Mouse (Mus musculus) stomach, postnatal 0 days (tissue): ENCODE data around the gene Tspan18. TPM values are rescaled to one million over a fixed set of nuclear protein-coding genes. Genes with fewer than 3 reads are reported as not detected.

Experiments used
- ATAC-seq: fragments of 200-750 bp; cut with Nextera tagmentation; 2 replicates; pipeline ENCODE4 v1.8.0; 2017; ENCODE audit not compliant: low FRiP score, low TSS enrichment
- DNase-seq: peaks from one replicate; pipeline ENCODE4 v3.0.0-alpha.2; 2016; ENCODE audit warnings: low spot score
- H3K27ac ChIP-seq: fragments of 300-500 bp; sonication (generic); replicated peaks from 2 replicates; pipeline ENCODE4 v1.5.1; 2014; ENCODE audit warnings: mild to moderate bottlenecking, control low read depth
- H3K27me3 ChIP-seq: fragments of 300-500 bp; sonication (generic); 2 replicates; pipeline ENCODE4 v1.6.1; 2014; ENCODE audit warnings: low read length; ENCODE audit not compliant: control insufficient read depth, insufficient read depth
- H3K36me3 ChIP-seq: fragments of 300-500 bp; sonication (generic); 2 replicates; pipeline ENCODE4 v1.6.1; 2014; ENCODE audit warnings: low read length, mixed read lengths; ENCODE audit not compliant: control insufficient read depth, insufficient read depth
- H3K4me1 ChIP-seq: fragments of 300-500 bp; sonication (generic); replicated peaks from 2 replicates; pipeline ENCODE4 v1.6.1; 2014; ENCODE audit warnings: antibody characterized with exemption; ENCODE audit not compliant: control insufficient read depth, insufficient read depth
- H3K4me2 ChIP-seq: fragments of 300-500 bp; sonication (generic); replicated peaks from 2 replicates; pipeline ENCODE4 v1.6.1; 2014; ENCODE audit warnings: low read depth, mild to moderate bottlenecking, control low read depth, moderate library complexity
- H3K4me3 ChIP-seq: fragments of 300-500 bp; sonication (generic); 2 replicates; pipeline ENCODE4 v1.5.1; 2014; ENCODE audit warnings: low read depth, low read length, control low read depth
- H3K9ac ChIP-seq: fragments of 300-500 bp; sonication (generic); 2 replicates; pipeline ENCODE4 v1.6.1; 2014; ENCODE audit warnings: mild to moderate bottlenecking, low read length, control low read depth, mixed read lengths
- H3K9me3 ChIP-seq: fragments of 300-500 bp; sonication (generic); 2 replicates; pipeline ENCODE4 v1.6.1; 2016; ENCODE audit warnings: low read length; ENCODE audit not compliant: control insufficient read depth
- CTCF ChIP-seq: IDR thresholded peaks from 2 replicates; pipeline ENCODE4 v1.5.1; 2016; ENCODE audit warnings: antibody characterized with exemption, low read depth, mild to moderate bottlenecking, moderate library complexity
- EP300 ChIP-seq: optimal IDR thresholded peaks from 2 replicates; pipeline ENCODE3; 2016; ENCODE audit warnings: antibody characterized with exemption
- WGBS: fragments of 180-500 bp; shearing (Covaris S2); extraction: QIAGEN DNeasy Blood & Tissue Kit; methylation state at CpG from one replicate; pipeline ENCODE4 v1.1.7; 2014; 5-methylcytosine and 5-hydroxymethylcytosine counted together
- polyA plus RNA-seq: library from polyadenylated mRNA; unstranded; fragments of >200 nt; fragmentation: Nextera tagmentation; extraction: Ambion mirVana; gene quantifications from 2 replicates; pipeline ENCODE4 v1.2.1, GENCODE M21; 2015

The Tspan18 gene
- polyA plus RNA-seq, 1 experiment from 2014 or later = 8.7 TPM

DNA sequence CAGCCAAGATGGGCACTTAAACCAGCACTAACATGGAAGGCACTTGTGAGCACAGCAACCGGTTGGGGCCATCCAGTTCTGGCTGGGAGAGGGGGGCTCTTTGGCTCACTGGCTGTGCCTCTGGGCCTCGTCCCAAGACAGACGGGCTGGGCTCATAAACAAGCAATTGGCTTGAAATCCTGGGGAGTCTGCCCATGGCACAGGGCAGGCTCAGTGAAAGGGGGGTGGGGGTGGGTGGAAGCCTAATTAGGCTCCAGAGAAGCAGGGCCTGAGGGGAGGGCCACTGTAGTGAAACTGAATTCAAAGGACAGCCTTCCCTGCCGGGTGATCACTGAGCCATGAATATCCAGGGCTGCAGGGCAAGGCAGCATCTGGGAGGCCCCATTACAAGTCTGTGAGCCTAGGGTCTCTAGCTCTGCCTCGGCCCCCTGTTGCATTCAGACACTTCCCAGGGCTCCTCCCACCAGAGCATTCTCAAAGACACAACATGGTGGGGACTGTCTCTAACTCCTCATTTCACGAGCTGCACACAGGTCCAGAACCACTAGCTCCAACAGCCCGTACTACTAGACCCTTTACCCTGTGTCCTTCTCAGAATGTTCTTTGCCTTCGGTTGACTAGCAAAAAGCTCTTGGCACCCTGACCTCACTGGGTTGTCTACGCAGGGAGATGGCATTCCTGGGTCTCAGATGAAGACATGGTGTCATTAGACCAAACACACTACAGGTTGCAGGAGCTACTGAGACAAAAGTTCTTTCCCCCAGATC, 106.4 kb downstream of the Tspan18 start:
- Histone ChIP-seq H3K4me2 (no peak overlapping the region), H3K27me3 (no peaks in the 10 kb centered on the region), H3K9me3 (no peaks in the 10 kb centered on the region), H3K27ac (peak overlapping the region; percentile 53), H3K4me1 (no peaks in the 10 kb centered on the region), H3K4me3 (no peak overlapping the region), H3K36me3 (no peaks in the 10 kb centered on the region), H3K9ac (no peak overlapping the region)
- WGBS = 58% methylated on average over 9 of the region's 9 CpGs
- DNase-seq = peak; percentile 22
- ATAC-seq = peak; percentile 56; the same call in 1 of the 2 replicates
- no peak for TF ChIP-seq EP300
- no peak for TF ChIP-seq CTCF

DNA sequence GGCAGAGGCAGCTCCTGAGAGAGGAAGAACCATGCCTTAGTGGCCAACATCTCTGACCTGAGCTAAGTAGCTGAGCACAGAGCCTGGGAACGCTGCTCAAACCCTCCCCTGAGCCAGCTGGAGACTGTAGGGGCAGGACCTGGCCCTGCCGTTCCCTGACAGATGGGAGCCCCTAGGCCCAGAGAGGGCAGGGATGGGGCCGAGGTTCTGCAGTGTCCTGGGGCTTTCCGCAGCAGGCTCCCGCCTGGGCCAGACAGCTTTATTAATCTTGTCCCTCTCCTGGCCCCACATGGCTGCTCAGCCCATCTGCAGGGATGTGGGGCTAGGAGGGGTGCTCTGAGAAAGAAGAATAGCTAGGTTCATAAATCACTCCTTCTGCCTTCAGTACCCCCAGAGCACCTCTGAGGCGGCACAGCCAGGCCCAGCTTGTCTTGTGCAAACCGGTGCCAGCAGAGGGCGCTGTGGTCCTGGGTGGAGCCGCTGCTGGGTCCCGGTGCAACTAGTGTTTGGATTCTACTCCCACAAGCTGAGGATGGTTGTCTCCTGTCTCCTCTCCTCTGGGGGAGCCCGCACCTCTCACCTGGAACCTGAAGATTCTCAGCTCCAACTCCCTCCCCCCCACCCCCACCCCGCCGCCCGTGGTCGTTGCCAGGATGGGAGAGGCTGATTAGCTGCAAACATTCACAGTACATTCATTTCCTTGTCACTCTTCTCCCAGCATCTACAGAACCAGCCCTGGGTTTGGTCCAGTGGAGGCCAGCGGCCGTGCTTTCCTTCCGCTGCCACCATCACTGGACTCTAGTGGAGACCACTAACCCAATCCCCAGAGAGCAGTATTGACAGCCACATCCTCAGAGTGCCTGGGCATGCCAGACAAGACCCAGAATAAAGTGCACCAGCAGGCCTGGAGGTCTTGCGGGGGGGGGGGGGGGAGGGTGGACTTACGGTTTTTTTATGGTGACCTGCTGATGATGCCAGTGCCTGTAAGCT, 107.4 kb downstream of the Tspan18 start:
- no peaks in the 10 kb centered on the region for H3K9me3 ChIP-seq
- no peaks in the 10 kb centered on the region for H3K27me3 ChIP-seq
- ATAC-seq (peak; percentile 80), DNase-seq (peak; percentile 87)
- H3K4me1 ChIP-seq = no peaks in the 10 kb centered on the region
- H3K9ac ChIP-seq = no peak overlapping the region
- 17% methylated on average over 17 of the region's 20 CpGs for WGBS
- peak; percentile 88 for TF ChIP-seq CTCF
- TF ChIP-seq EP300 = no peak
- no peaks in the 10 kb centered on the region for H3K36me3 ChIP-seq
- H3K27ac ChIP-seq = peak overlapping the region; percentile 53
- H3K4me2 ChIP-seq = no peak overlapping the region
- no peak overlapping the region for H3K4me3 ChIP-seq

DNA sequence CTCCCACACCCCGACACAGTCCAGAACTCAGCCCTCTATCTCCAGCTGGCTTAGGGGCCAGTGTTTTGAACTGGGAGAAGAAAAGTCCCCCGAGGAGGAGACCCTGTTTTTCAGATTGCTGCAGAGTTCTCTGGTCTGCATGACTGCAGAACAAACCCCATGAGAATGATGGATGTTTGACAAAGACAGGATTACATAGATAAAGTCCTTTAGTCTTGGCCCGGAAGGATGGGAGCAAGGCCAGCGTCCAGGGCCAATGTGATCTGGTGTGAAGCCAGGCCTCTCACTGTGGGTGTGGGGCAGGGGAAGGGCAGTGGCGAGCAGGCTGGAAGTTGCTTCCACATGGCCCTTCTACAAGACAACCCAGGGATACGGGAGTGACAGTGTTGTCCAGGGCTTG, 110.8 kb downstream of the Tspan18 start:
- H3K4me3 ChIP-seq = no peak overlapping the region
- H3K9me3 ChIP-seq = no peaks in the 10 kb centered on the region
- DNase-seq = no peak
- H3K27ac ChIP-seq = no peak overlapping the region
- no peaks in the 10 kb centered on the region for H3K4me1 ChIP-seq
- no peaks in the 10 kb centered on the region for H3K27me3 ChIP-seq
- TF ChIP-seq EP300 = no peak
- no peak for TF ChIP-seq CTCF
- ATAC-seq = no peak
- no peak overlapping the region for H3K9ac ChIP-seq
- H3K4me2 ChIP-seq = no peak overlapping the region
- 23% methylated on average over 6 of the region's 6 CpGs for WGBS
- H3K36me3 ChIP-seq = no peaks in the 10 kb centered on the region

DNA sequence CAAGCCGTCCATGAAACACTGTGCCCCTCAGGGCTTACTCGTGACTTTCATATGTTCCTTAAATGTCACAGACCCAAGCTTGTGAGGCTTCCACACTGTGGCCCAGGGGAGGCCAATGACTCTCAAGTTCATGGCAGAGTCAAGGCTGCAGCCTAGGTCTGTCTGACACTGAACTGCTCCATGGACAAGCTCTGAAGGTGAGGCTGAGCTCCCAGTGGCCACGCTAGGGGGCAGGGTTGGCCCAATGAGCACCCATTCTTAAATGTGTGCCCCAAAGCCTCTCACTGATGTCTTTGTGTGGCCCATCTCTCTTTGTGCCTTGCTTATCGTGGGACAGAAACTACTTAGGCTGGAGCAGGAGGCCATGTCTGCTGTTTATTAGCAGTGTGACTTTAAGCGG, 113.9 kb downstream of the Tspan18 start:
- no peaks in the 10 kb centered on the region for H3K27me3 ChIP-seq
- H3K9me3 ChIP-seq = no peaks in the 10 kb centered on the region
- H3K36me3 ChIP-seq = no peaks in the 10 kb centered on the region
- DNase-seq = no peak
- ATAC-seq = no peak
- H3K4me2 ChIP-seq = no peak overlapping the region
- WGBS = 67% methylated on average over 5 of the region's 5 CpGs
- H3K27ac ChIP-seq = no peak overlapping the region
- H3K9ac ChIP-seq = no peak overlapping the region
- TF ChIP-seq EP300 (no peak), CTCF (peak; percentile 47)
- no peak overlapping the region for H3K4me3 ChIP-seq
- H3K4me1 ChIP-seq = no peaks in the 10 kb centered on the region

DNA sequence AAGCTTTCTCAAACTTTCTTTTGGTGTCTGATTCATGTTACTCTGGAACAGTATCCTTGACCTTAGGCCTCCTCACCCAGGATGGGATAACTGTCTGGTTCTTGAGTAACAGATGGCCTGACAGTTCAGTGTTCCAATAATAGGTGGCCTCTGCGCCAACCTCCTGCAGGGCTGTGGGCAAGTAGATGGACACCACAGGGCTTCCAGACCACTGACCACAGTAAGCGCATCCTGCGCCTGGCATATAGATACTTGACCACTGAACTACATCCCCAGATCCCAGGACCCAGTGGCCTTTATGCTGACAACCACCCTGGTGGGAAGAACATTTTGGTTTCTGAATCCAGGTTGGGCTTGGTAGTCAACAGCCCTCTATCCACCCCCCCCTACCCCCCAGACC, 114.7 kb downstream of the Tspan18 start:
- no peak overlapping the region for H3K9ac ChIP-seq
- 99% methylated on average over 3 of the region's 3 CpGs for WGBS
- no peaks in the 10 kb centered on the region for H3K27me3 ChIP-seq
- no peak for DNase-seq
- no peak overlapping the region for H3K4me3 ChIP-seq
- H3K36me3 ChIP-seq = no peaks in the 10 kb centered on the region
- no peak for TF ChIP-seq EP300
- no peak for TF ChIP-seq CTCF
- H3K27ac ChIP-seq = no peak overlapping the region
- H3K4me1 ChIP-seq = no peaks in the 10 kb centered on the region
- no peak overlapping the region for H3K4me2 ChIP-seq
- no peaks in the 10 kb centered on the region for H3K9me3 ChIP-seq
- no peak for ATAC-seq
